Mouse (Mus musculus) left cerebral cortex, adult 9 months (tissue): ENCODE results near the gene Cmas.

Source experiments
- DNase-seq, 2 experiments: peaks; one replicate each; pipeline ENCODE4 v3.0.0; 2022; ENCODE audit warnings: low spot score in 2 of 2

Cmas gene

DNA sequence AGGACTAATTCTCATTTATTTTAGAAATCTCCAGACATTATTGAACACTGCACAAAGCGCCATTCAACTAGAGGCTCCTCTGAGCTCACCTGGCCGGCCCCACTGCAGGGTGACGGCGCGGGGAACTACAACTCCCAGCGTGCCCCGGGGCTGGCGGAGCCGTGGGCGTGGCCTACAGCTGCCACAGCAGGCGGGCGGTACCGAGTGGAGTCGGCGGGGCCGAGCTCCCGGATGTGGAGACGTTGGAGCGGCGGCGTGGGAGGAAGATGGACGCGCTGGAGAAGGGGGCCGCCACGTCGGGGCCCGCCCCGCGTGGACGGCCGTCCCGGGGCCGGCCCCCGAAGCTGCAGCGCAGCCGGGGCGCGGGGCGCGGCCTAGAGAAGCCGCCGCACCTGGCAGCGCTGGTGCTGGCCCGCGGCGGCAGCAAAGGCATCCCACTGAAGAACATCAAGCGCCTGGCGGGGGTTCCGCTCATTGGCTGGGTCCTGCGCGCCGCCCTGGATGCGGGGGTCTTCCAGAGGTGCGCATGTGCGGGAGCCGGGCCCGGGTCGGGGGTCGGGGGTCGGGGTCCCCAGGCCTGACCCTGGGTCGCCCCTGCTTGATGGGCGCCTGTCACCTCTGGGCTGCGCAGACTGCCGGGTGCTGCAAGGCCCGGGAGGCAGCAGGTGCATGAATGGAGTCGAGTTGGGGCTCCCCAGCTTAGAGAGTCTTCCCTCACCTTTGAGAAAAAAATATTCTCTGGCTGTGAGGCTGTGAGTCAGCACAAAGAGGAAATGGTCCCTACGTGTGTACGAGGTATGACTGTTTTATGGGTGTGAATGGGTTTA, at the start of gene Cmas:
Cmas (plus strand) TSS at position 180 of the 827 bp plus-strand sequence.
- DNase-seq: peak; percentile 80 to 93

DNA sequence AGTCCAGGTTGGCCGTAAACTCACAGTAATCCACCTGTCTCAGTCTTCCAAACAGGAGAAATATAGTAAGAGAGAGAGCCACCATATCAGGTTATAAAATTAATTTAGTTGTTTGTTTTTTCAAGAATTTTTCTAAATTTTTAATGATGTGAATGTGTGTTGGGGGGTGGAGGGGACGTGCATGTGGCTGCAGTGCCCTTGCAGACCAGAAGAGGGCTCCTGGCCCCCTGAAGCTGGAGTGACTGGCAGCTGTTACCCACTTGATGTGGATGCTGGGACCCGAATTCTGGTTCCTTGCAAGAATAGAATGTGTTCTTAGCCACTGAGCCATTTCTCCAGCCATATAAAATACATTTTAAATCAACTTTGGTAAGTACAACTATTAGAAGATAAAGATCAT, 49.8 kb upstream of the Cmas start:
- DNase-seq: no peak

DNA sequence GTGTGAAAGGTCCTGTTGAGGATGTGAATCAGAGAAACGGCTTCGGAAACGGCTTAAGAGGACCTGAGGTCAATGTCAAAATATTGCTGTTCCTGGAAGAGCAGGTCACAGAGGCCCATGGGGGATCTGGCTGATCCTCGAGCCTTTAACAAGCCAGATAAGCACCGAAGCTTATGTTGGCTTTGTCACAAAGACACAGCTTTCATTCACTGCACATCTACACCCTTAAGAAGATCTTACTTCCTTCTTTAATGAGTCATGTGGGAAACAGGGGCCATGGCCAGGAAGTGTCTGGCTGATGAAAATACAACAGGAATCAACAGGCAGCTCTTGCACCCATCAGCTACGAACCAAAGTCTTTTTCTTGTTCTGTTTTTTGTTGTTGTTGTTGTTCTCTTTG, 48.1 kb upstream of the Cmas start:
- DNase-seq: no peak

DNA sequence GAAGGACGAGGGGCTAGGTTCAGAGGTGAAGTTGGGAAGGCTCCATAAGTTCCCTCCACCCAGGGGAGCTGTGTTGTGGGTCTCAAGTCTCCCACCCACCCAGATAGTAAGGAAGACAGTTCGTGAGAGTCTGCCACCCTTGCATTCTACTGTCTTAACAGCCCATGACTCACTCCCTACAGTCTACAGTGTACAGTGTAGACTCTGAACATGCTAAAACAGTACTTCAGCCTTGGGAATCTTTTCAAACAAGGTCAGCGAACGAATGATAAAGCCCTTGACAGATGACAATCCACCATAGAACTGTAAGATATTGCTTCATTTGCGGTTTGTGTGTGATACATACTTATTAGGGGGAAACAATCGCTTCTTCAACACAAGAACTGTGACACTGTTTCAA, 45.8 kb upstream of the Cmas start:
- no peak for DNase-seq

DNA sequence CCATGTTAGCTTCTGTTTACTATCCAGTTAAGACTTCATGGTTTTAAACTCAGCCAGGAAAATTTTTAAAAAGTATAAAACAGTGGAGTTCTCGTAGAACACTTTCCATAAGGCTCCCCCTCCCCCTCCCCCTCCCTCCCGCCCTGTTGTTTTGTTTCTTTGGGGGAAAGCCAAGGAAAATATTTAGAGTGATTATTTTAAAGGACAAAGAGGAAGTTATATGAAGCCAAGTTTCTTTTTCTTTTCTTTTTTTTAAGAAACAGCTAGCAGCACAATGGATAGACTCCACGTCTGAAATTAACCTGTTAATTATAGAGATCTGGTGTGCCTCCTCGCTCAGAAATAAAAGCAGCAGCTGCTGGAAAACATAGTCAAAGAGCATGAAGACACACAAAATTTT, 45.4 kb upstream of the Cmas start:
- no peak for DNase-seq

DNA sequence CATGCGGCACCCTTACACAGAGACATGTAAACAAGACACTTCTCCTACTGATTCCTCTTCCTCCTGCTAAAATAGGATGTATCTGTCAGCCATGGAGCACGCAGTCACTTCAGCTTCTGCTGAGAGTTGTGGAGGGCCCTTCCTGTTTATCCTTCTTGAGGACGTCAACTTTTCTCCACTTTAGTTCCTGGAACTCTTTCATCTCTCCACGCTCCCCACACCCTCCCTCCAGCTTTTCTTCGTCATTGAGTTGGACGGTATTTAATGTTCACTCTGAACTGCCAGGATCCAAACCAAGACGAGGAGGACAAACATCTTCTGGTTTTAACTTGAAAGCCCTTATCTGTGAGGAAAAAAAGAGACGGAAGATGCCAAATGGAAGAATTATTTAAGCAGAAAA, 41.5 kb upstream of the Cmas start:
- no peak for DNase-seq

DNA sequence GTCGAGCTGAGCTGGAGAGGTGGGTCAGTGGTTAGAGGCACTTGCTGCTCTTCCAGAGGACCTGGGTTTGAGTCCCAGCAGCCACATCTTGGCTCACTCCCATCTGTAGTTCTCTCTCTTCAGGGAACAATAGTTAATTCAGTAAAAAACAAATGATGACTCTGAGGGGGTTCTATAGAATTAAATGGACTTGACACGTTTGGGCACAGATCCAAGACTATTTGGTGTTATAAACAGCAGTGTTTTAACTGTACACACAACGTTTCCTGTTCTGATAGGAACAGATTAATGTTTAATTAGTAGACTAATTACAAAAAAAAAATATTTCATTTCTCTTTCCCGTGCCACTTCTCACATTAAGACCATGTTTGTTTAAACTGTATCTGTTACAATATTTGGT, 39.3 kb upstream of the Cmas start:
- no peak for DNase-seq

DNA sequence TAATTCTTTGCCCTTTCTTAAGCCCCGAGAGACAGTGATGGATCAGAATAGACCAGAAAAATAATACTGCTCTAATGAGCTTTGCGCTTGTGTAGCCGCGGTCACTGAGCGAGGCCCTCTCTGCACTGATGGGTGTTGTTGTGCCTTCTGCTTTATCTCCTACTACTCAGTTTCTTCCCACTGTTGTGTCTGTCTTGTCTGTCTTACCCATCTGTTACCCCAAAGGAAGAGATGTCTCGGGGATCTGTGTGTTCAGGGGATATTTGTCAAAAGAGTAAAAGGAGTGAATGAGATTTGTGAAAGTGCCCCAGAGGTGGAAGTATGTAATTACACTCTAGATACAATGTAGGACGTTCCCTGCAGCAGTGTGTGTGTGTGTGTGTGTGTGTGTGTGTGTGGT, 38.3 kb upstream of the Cmas start:
- DNase-seq: no peak

DNA sequence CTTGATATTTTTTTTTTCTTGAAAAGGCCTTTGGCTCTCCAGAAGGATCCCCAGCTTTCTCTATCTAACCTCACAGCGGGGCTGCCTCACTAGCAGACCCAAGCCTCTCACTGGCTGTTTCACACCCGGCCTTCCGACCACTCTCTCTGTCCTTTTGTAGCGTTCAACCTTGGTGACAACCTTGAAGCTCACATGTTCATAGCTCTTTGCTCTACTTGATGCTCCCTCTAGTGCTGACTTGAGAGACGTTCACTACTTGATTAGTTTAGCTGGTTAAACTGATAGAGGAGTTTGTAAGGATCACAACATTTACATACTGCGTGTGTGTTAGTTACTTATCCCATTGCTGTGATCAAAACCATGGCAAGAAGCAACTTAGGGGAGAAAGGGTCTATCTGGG, 35.8 kb upstream of the Cmas start:
- DNase-seq: no peak

DNA sequence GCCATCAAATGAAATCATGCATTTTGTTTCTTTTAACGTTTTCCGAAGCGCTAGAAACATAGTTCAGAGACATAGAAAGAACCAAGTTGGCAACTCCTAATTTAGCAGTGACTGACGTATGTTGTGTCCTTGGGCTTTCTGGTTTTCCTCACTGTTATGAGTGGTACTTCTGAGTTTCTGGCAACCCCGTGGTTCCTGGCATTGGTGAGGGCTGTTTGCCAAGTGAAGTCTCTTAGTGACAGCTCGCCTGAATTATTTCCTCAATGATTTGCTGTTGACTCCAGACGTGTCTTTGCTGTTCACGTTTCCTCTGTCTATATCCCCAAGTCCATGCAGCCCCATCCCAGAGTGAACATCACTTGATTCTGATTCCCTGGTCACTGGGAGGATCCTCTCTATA, 34.8 kb upstream of the Cmas start:
- DNase-seq: no peak

DNA sequence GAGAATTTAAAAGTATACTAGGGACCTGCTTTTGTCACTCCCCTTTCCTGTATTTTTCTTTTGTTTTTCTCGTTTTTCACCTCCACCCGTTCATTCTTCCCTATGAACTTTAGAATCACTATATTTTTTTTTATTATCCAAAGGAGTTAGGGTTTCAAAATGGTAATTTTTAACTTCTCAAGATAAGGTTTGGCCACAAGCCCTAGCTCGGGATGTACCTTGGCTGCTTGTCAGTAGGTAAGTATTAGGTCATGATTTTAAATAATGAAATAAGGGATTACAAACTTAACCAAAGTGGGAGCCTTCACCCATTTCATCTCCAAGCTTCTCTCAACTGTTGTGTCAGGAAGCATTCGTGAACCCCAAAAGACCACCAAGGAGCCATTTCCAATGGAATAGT, 30.5 kb upstream of the Cmas start:
- DNase-seq: no peak

DNA sequence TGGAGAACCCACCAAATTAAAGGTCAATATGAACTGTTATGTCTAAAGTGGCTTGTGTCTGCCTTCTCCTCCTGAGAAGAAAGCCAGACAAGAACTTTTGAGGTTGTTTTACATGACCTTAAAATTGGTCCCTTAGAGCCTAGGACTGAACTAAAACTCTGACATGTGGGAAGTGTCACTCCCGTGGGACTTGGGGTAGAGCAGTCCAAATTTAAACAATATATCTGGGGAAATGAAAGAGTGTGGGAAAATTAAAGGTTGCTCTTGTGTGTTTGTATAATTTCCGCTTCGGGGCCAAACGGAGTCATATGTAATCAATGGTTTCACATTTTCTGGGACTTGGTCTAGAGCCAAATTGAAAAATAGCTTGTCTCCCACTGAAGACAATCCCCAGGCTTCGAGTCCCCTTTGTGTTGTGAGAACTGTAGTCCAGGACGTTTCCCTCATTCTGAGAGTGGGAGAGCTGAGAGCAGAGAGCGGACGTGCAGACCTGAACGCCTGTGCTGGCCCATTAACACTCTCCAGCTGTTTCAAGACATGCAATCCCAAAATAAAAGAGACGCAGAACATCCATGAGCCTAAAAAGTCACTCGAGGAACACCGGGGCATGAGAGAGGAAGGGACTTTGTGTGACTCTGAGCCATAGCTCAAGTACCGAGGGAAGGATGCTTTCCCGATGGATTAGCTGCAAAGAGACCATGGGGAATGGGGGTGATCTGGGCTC, 23.8 kb upstream of the Cmas start:
- DNase-seq: no peak

DNA sequence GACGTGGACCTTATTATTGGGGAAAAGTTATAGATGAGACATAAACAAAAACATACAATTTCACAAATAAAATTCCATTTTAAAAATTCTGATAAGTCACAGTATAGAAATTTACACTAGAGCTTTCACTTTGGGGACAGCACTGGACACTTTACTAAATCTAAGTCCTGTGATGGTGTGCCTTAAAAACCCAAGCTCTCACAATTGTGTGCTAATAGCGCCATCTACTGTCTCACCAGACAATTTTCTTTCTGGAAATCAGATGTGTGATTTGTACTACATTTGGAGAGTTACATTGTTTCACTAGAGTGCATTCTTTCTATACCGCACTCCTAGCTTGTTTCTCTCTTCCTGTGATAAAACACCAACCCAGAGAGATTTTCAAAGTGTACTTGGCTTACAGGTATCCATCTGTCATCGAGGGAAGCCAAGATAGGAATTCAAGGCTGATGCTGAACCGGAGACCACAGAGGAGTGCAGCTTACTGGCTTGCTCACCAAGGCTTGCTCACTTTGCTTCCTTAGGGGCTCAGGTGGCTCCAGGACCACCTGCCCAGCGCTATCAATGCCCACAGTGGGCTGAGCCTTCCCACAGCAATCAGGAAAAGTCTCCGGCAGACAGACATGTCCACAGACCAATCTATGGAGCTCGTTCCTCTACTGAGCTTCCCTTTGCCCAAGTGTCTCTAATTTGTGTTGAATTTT, 21.0 kb upstream of the Cmas start:
- no peak for DNase-seq

DNA sequence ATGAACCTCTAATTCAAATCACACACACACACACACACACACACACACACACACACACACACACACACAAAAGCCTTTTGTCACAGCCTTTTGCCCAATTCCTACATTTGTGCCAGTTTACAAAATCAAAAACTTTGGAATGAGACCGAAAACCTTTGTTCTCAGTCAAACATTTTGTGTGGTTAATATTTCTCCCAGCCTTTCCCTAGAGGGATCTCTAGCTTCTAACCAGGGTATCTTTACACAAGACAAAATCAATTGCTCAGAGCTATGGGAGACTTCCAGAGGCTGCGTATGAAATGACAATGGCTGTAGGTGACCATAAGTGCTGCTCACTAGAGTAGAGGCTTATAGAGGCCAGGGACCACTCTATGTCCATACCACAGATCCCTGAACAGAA, 18.3 kb upstream of the Cmas start:
- no peak for DNase-seq

DNA sequence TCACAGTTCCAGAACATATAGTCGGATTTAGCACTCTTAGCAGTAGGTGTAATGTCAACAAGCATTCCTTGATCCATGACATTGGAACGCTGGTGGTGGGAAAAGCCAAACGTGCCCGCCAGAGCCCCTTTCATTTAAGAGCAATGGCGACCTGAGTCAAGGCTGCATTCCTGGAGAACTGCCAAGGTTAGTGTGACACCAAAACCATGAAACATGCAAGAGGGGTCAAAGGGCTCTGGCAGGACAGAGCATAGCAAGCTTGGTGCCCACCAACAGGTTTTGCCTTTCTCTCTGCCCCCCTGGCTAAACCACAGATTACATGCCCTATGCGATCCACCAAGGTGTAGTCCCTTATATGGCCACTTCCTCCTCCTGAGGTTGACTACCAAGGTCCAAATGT, 17.8 kb upstream of the Cmas start:
- no peak for DNase-seq

DNA sequence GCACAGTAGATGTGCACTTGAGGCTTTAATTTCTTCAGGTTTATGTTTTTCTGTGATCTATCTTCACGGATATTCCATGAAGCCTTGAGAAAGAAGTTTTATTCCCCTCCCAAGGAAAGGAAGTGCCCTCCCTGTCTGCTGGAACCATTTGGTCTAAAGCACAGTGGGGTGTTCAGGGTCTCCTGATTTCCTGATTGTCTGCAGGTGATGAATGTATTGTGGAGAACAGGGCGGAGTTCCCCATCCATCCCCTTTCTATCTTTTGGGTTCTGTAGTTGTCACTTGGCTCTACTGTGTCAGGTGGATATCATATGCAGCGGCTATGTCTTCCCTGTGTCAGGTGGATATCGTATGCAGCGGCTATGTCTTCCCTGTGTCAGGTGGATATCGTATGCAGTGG, 14.7 kb upstream of the Cmas start:
- DNase-seq: no peak

DNA sequence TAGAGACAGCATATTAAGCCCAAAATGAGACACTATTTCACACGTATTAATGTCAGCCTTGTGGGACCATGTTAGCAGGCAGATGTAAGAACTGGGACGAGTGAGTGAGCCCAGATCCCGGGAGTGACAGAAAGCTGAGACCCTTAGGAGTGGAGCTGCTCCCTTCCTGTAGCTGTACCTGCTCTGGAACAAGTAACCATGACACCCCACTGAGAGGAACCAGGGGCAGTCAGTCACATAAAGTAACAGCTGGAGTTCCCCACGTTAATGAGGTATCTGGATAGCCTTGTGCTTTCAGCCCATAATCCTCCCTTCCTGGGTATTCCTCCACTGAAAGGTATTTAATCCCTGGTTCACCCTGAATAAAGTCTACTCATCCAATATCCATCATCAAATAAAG, 13.3 kb upstream of the Cmas start:
- DNase-seq: no peak

DNA sequence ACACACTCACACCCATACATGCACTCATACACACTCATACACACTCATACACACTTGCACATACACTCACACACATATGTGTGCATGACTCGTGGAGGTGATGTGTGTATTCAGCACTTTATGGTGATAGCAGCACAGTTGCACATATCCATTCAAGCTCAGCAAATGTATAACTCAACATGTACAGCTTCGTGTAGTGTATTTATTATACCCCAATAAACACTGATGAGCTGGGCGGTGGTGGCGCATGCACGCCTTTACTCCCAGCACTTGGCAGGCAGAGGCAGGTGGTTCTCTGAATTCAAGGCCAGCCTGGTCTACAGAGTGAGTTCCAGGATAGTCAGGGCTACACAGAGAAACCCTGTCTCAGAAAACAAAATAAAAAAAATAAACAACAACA, 11.0 kb upstream of the Cmas start:
- DNase-seq: no peak

DNA sequence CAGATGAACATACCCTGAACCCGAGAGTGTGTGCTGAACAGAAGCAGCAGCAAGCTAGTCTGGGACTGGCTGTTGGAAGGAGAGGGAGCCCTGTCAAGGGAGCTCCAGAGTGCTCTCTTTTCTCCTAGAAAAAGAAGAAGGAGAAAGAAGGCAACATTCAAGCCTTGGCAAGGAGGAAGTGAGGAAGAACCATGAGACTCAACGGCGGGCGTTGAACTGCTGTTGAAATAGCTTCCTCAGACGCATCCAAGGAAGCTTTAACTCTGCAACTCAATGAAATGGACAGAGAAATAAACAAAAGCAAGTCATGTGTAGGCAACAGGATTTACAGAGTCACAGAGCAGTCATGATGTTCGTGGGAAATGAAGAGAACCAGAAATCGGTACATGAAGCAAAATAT, 9.7 kb upstream of the Cmas start:
- no peak for DNase-seq

DNA sequence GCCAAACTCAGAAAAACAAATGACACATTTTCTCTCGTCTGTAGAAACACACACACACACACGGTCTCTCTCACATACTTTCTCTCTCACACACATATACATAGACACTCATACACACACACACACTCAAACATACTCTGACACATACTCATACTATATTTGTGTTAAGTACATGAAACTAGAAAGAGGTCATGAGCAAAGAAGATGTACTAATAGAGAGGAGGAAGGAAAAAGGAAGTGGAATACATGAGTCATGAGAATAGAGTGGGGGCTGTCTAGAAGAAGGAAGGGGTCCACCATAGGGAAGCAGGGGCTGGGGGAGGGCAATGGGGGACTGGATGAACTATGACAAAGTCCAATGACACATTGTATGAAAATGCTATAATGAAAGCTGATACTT, 9.3 kb upstream of the Cmas start:
- no peak for DNase-seq

DNA sequence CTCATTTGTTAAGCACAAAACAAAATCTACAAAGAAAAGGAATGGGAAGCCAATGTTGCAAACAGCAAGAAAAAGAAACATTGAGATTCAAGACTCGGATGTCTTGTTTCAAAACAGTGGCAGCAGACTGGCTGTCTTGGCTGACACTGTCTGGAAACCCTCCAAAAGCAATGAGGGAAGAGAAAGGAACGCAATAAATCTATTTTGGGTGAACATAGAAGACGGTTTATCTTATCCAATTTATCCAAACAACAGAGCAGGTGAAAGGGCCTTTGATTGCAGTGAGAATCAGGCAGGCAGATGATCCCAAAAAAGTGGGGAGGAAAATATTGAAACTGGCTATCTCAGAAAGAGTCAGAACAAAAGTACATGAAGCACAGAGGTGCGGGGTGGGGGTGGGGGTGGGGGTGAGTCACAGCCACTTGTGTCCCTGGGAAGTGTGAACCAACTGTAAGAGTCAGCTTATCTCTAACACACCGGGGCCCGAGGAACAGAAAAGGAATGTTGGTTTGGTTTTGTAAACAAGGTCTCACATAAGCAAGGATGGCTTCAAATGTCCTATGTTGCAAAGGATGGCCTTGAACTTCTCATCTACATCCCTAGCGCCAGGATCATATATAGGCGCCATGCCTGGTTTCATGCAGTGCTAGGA, 8.3 kb upstream of the Cmas start:
- DNase-seq: no peak

DNA sequence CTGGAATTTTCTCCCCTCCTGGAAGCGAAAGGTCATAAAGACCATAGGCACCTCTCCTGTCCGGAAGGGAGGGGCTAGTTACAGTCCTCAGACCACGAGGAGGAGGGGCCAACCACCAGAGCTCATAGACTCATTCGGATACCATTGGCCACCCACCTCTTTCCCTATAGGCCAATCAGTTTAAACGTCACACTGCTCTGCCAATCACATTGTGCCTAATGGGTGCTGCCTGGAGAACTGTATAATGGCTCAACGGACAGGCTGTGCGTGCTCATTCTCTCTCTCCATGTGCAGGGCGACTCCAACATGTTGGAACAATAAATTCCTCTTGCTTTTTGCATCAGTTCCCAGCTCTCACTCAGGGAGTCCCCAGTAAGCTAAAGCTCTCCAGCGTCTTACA, 5.1 kb upstream of the Cmas start:
- DNase-seq: no peak
